Mouse (Mus musculus) heart, adult 2 months (tissue): ENCODE measurements around the gene Arhgap24. TPM values are rescaled to one million over a fixed set of nuclear protein-coding genes. Genes with fewer than 3 reads are reported as not detected.

Experiments used
- DNase-seq, 2 experiments: peaks; one replicate each; pipeline ENCODE4 v3.0.0; 2021
- H3K27ac ChIP-seq: fragments of 200-600 bp; 2 replicates; pipeline ENCODE4 v1.8.1; 2022
- H3K27me3 ChIP-seq: fragments of 200-500 bp; 2 replicates; pipeline ENCODE4 v1.6.1; 2012; ENCODE audit warnings: mild to moderate bottlenecking, low read length, inconsistent platforms, mixed read lengths; ENCODE audit not compliant: control insufficient read depth, insufficient read depth
- H3K36me3 ChIP-seq: fragments of 200-500 bp; 2 replicates; pipeline ENCODE4 v1.6.1; 2012; ENCODE audit warnings: low read length, inconsistent platforms; ENCODE audit not compliant: control insufficient read depth, insufficient read depth
- H3K4me1 ChIP-seq: fragments of 200-500 bp; 2 replicates; pipeline ENCODE4 v1.6.1; 2011; ENCODE audit warnings: low read length; ENCODE audit not compliant: control insufficient read depth, insufficient read depth
- H3K4me3 ChIP-seq: fragments of 200-600 bp; 2 replicates; pipeline ENCODE4 v1.8.1; 2022
- H3K79me2 ChIP-seq: fragments of 200-500 bp; replicated peaks from 2 replicates; pipeline ENCODE4 v1.6.1; 2012; ENCODE audit warnings: mild to moderate bottlenecking, inconsistent platforms, low read length, moderate library complexity, mixed read lengths; ENCODE audit not compliant: control insufficient read depth, insufficient read depth
- H3K9ac ChIP-seq: fragments of 200-500 bp; 2 replicates; pipeline ENCODE4 v1.6.1; 2012; ENCODE audit warnings: low read depth, mild to moderate bottlenecking, control low read depth, inconsistent platforms, low read length, mixed read lengths
- CTCF ChIP-seq: fragments of 200-600 bp; IDR thresholded peaks from 2 replicates; pipeline ENCODE4 v1.8.1; 2022; ENCODE audit warnings: antibody characterized with exemption, mild to moderate bottlenecking, moderate library complexity
- EP300 ChIP-seq: fragments of 200-500 bp; IDR thresholded peaks from 2 replicates; pipeline ENCODE4 v1.6.1; 2011; ENCODE audit warnings: low read depth, low read length, control low read depth; ENCODE audit not compliant: insufficient read depth
- POLR2A ChIP-seq: fragments of 200-500 bp; IDR thresholded peaks from 2 replicates; pipeline ENCODE4 v1.6.1; 2011; ENCODE audit warnings: mild to moderate bottlenecking, low read depth, low read length, control low read depth; ENCODE audit not compliant: insufficient read depth
- WGBS: fragments of 180-500 bp; shearing (Covaris S2); methylation state at CpG from one replicate; pipeline ENCODE4 v1.1.7; 2018; 5-methylcytosine and 5-hydroxymethylcytosine counted together
- intact Hi-C: fragments of 180-260 bp; cut with DNase I; formaldehyde crosslinking; loops from one replicate; pipeline ENCODE4 v1.15.1; 2025
- polyA plus RNA-seq: library from polyadenylated mRNA; depleted of rRNA; stranded (reverse); fragments of >200 nt; gene quantifications from 2 replicates; pipeline ENCODE4 v1.2.3, GENCODE M21; 2012
- total RNA-seq, 2 experiments: library from RNA; stranded (reverse); gene quantifications; 2 replicates each; pipeline ENCODE4 v1.2.3; 2021

Arhgap24 gene
- total and polyA plus RNA-seq, 3 experiments: 11.9 to 24.6 (median 15.2) TPM

- TF ChIP-seq POLR2A: no peak
- TF ChIP-seq EP300: 0 out of 2 replicates have a peak, but pooled peaks have one; percentile 17
- TF ChIP-seq CTCF: no peak
Measured at GRCm38 (mm10) chr5:102591422-102591821, 110.2 kb downstream of the Arhgap24 start.

GRCm38 (mm10) chr5:102593058-102593457 is 111.9 kb downstream of the Arhgap24 start:
- Histone ChIP-seq H3K4me1 (no peaks in the 10 kb centered on the region), H3K27me3 (no peaks in the 10 kb centered on the region), H3K36me3 (no peaks in the 10 kb centered on the region), H3K27ac (no peak overlapping the region), H3K4me3 (no peak overlapping the region), H3K9ac (no peak overlapping the region), H3K79me2 (no peaks in the 10 kb centered on the region)
- no peak for DNase-seq
- WGBS: 77% methylated on average over 2 of the region's 2 CpGs
- intact Hi-C loops: no loop called here
- TF ChIP-seq POLR2A: no peak
- no peak for TF ChIP-seq CTCF
- no peak for TF ChIP-seq EP300

More at GRCm38 (mm10) chr5:102591422-102591821, 110.2 kb downstream of the Arhgap24 start:
- Histone ChIP-seq H3K4me1 (no peaks in the 10 kb centered on the region), H3K79me2 (no peaks in the 10 kb centered on the region), H3K4me3 (no peak overlapping the region), H3K36me3 (no peaks in the 10 kb centered on the region), H3K27me3 (no peaks in the 10 kb centered on the region), H3K27ac (no peak overlapping the region), H3K9ac (no peak overlapping the region)
- whole genome bisulfite sequencing: 71% methylated on average over 1 of the region's 1 CpGs
- no peak for DNase-seq
- intact Hi-C loops: no loop called here

GRCm38 (mm10) chr5:102599102-102599501 is 117.9 kb downstream of the Arhgap24 start:
- Histone ChIP-seq H3K79me2 (no peaks in the 10 kb centered on the region), H3K9ac (no peak overlapping the region), H3K27ac (no peak overlapping the region), H3K4me3 (no peak overlapping the region), H3K27me3 (no peaks in the 10 kb centered on the region), H3K36me3 (no peaks in the 10 kb centered on the region), H3K4me1 (no peaks in the 10 kb centered on the region)
- 88% methylated on average over 1 of the region's 1 CpGs for WGBS
- DNase-seq: no peak
- intact Hi-C loops: no loop called here
- TF ChIP-seq CTCF (no peak), POLR2A (no peak), EP300 (no peak)

- Histone ChIP-seq H3K36me3 (no peaks in the 10 kb centered on the region), H3K27me3 (no peaks in the 10 kb centered on the region), H3K4me1 (no peaks in the 10 kb centered on the region; the same call in 1 of the 2 replicates), H3K27ac (no peak overlapping the region), H3K79me2 (no peaks in the 10 kb centered on the region), H3K4me3 (no peak overlapping the region), H3K9ac (no peak overlapping the region)
- TF ChIP-seq POLR2A: no peak
- TF ChIP-seq CTCF: no peak
- TF ChIP-seq EP300: no peak
- intact Hi-C loops: no loop called here
- WGBS: 63% methylated on average over 3 of the region's 3 CpGs
- DNase-seq: no peak
Measured at GRCm38 (mm10) chr5:102613571-102613970, 132.4 kb downstream of the Arhgap24 start.

GRCm38 (mm10) chr5:102614081-102614480 is 132.9 kb downstream of the Arhgap24 start:
- TF ChIP-seq CTCF: no peak
- no peak for TF ChIP-seq POLR2A
- TF ChIP-seq EP300: no peak
- H3K4me1 ChIP-seq: no peaks in the 10 kb centered on the region; the same call in 1 of the 2 replicates
- DNase-seq: no peak
- H3K36me3 ChIP-seq: no peaks in the 10 kb centered on the region
- intact Hi-C loops: no loop called here
- no peak overlapping the region for H3K27ac ChIP-seq
- no peaks in the 10 kb centered on the region for H3K79me2 ChIP-seq
- 84% methylated on average over 2 of the region's 2 CpGs for WGBS
- no peak overlapping the region for H3K9ac ChIP-seq
- no peak overlapping the region for H3K4me3 ChIP-seq
- H3K27me3 ChIP-seq: no peaks in the 10 kb centered on the region

GRCm38 (mm10) chr5:102615249-102615648 is 134.1 kb downstream of the Arhgap24 start:
- DNase-seq: no peak
- no peak overlapping the region for H3K27ac ChIP-seq
- WGBS: 92% methylated on average over 6 of the region's 6 CpGs
- TF ChIP-seq CTCF: no peak
- TF ChIP-seq POLR2A: no peak
- TF ChIP-seq EP300: no peak
- no peak overlapping the region for H3K9ac ChIP-seq
- no peaks in the 10 kb centered on the region for H3K36me3 ChIP-seq
- H3K4me1 ChIP-seq: no peaks in the 10 kb centered on the region; the same call in 1 of the 2 replicates
- no peaks in the 10 kb centered on the region for H3K27me3 ChIP-seq
- intact Hi-C loops: no loop called here
- no peaks in the 10 kb centered on the region for H3K79me2 ChIP-seq
- no peak overlapping the region for H3K4me3 ChIP-seq
